Mouse (Mus musculus) heart, embryonic 11.5 days (tissue): ENCODE data around the gene Gpha2. TPM values are rescaled to one million over a fixed set of nuclear protein-coding genes. Genes with fewer than 3 reads are reported as not detected.

Experiments used
- ATAC-seq: fragments of 200-750 bp; cut with Nextera tagmentation; replicated peaks from 2 replicates; pipeline ENCODE4 v1.8.0; 2017; ENCODE audit warnings: moderate library complexity; ENCODE audit not compliant: insufficient number of reproducible peaks, low FRiP score, low TSS enrichment
- H3K27ac ChIP-seq: fragments of 300-500 bp; sonication (generic); 2 replicates; pipeline ENCODE4 v1.5.1; 2014; ENCODE audit warnings: mild to moderate bottlenecking, low read depth, low read length
- H3K27me3 ChIP-seq: fragments of 300-500 bp; sonication (generic); 2 replicates; pipeline ENCODE4 v1.6.1; 2014; ENCODE audit warnings: mild to moderate bottlenecking, low read length, mixed read lengths; ENCODE audit not compliant: control insufficient read depth, insufficient read depth
- H3K36me3 ChIP-seq: fragments of 300-500 bp; sonication (generic); 2 replicates; pipeline ENCODE4 v1.6.1; 2014; ENCODE audit warnings: mild to moderate bottlenecking, low read length, moderate library complexity, mixed read lengths; ENCODE audit not compliant: control insufficient read depth, insufficient read depth
- H3K4me1 ChIP-seq: fragments of 300-500 bp; sonication (generic); 2 replicates; pipeline ENCODE4 v1.6.1; 2014; ENCODE audit warnings: low read length; ENCODE audit not compliant: control insufficient read depth, insufficient read depth
- H3K4me2 ChIP-seq: fragments of 300-500 bp; sonication (generic); 2 replicates; pipeline ENCODE4 v1.6.1; 2014; ENCODE audit warnings: mild to moderate bottlenecking, moderate library complexity
- H3K4me3 ChIP-seq: fragments of 300-500 bp; sonication (generic); 2 replicates; pipeline ENCODE4 v1.5.1; 2014; ENCODE audit warnings: low read depth, low read length
- H3K9ac ChIP-seq: fragments of 300-500 bp; sonication (generic); 2 replicates; pipeline ENCODE4 v1.6.1; 2014; ENCODE audit warnings: mild to moderate bottlenecking, low read depth, low read length, moderate library complexity
- H3K9me3 ChIP-seq: fragments of 300-500 bp; sonication (generic); replicated peaks from 2 replicates; pipeline ENCODE4 v1.6.1; 2016; ENCODE audit warnings: low read length; ENCODE audit not compliant: control insufficient read depth
- WGBS: fragments of 180-500 bp; shearing (Covaris S2); extraction: QIAGEN DNeasy Blood & Tissue Kit; methylation state at CpG from one replicate; pipeline ENCODE4 v1.1.7; 2014; ENCODE audit not compliant: insufficient replicate concordance; 5-methylcytosine and 5-hydroxymethylcytosine counted together
- polyA plus RNA-seq: library from polyadenylated mRNA; unstranded; fragments of >200 nt; fragmentation: Nextera tagmentation; extraction: Ambion mirVana; gene quantifications from 2 replicates; pipeline ENCODE4 v1.2.1, GENCODE M21; 2014

The Gpha2 gene
- polyA plus RNA-seq, 1 experiment from 2014 or later = 0.29 TPM

- Histone ChIP-seq H3K4me3 (no peak overlapping the region), H3K4me2 (no peak overlapping the region), H3K4me1 (no peaks in the 10 kb centered on the region), H3K27me3 (0 out of 2 replicates have a peak, but pooled peaks cover 3% of the 10 kb centered on the region), H3K9ac (no peak overlapping the region), H3K36me3 (peaks cover 18% of the 10 kb centered on the region), H3K27ac (no peak overlapping the region), H3K9me3 (no peaks in the 10 kb centered on the region)
- 82% methylated on average over 8 of the region's 8 CpGs for WGBS
- no peak for ATAC-seq
Measured at GRCm38 (mm10) chr19:6264945-6265344, 38.8 kb downstream of the Gpha2 start.

GRCm38 (mm10) chr19:6265727-6266182 is 39.6 kb downstream of the Gpha2 start:
- ATAC-seq = no peak
- Histone ChIP-seq H3K36me3 (peaks cover 10% of the 10 kb centered on the region), H3K27me3 (0 out of 2 replicates have a peak, but pooled peaks cover 3% of the 10 kb centered on the region), H3K4me1 (no peaks in the 10 kb centered on the region), H3K4me3 (no peak overlapping the region), H3K27ac (no peak overlapping the region), H3K9ac (no peak overlapping the region), H3K4me2 (no peak overlapping the region), H3K9me3 (no peaks in the 10 kb centered on the region)
- 57% methylated on average over 6 of the region's 6 CpGs for WGBS

GRCm38 (mm10) chr19:6267306-6268169 is 41.4 kb downstream of the Gpha2 start:
- Histone ChIP-seq H3K27ac (no peak overlapping the region), H3K36me3 (no peaks in the 10 kb centered on the region), H3K4me2 (no peak overlapping the region), H3K27me3 (0 out of 2 replicates have a peak, but pooled peaks cover 3% of the 10 kb centered on the region), H3K9ac (no peak overlapping the region), H3K9me3 (no peaks in the 10 kb centered on the region), H3K4me1 (no peaks in the 10 kb centered on the region), H3K4me3 (no peak overlapping the region)
- 59% methylated on average over 11 of the region's 11 CpGs for WGBS
- no peak for ATAC-seq

- 13% methylated on average over 8 of the region's 8 CpGs for WGBS
- no peak; the same call in 1 of the 2 replicates for ATAC-seq
- Histone ChIP-seq H3K27ac (no peak overlapping the region), H3K4me2 (no peak overlapping the region), H3K4me1 (no peaks in the 10 kb centered on the region), H3K9me3 (no peaks in the 10 kb centered on the region), H3K4me3 (no peak overlapping the region), H3K27me3 (0 out of 2 replicates have a peak, but pooled peaks cover 3% of the 10 kb centered on the region), H3K9ac (no peak overlapping the region), H3K36me3 (no peaks in the 10 kb centered on the region)
Measured at GRCm38 (mm10) chr19:6268170-6268528, 42.0 kb downstream of the Gpha2 start.

GRCm38 (mm10) chr19:6268670-6269132 is 42.5 kb downstream of the Gpha2 start:
- no peak for ATAC-seq
- Histone ChIP-seq H3K36me3 (no peaks in the 10 kb centered on the region), H3K27ac (no peak overlapping the region), H3K9ac (no peak overlapping the region), H3K27me3 (0 out of 2 replicates have a peak, but pooled peaks cover 3% of the 10 kb centered on the region), H3K4me3 (no peak overlapping the region), H3K4me2 (no peak overlapping the region), H3K9me3 (no peaks in the 10 kb centered on the region), H3K4me1 (no peaks in the 10 kb centered on the region)
- WGBS = 78% methylated on average over 7 of the region's 7 CpGs

GRCm38 (mm10) chr19:6269798-6270475 is 43.8 kb downstream of the Gpha2 start:
- 86% methylated on average over 8 of the region's 8 CpGs for WGBS
- Histone ChIP-seq H3K4me1 (no peaks in the 10 kb centered on the region), H3K4me3 (no peak overlapping the region), H3K27ac (no peak overlapping the region), H3K9ac (no peak overlapping the region), H3K27me3 (0 out of 2 replicates have a peak, but pooled peaks cover 3% of the 10 kb centered on the region), H3K4me2 (no peak overlapping the region), H3K9me3 (no peaks in the 10 kb centered on the region), H3K36me3 (no peaks in the 10 kb centered on the region)
- ATAC-seq = no peak

GRCm38 (mm10) chr19:6270661-6271060 is 44.5 kb downstream of the Gpha2 start:
- peak overlapping the region; percentile 36; the same call in 1 of the 2 replicates for H3K9ac ChIP-seq
- peaks cover under 1% of the 10 kb centered on the region; the same call in 1 of the 2 replicates for H3K4me1 ChIP-seq
- H3K4me2 ChIP-seq = no peak overlapping the region
- no peak overlapping the region for H3K27ac ChIP-seq
- 0 out of 2 replicates have a peak, but pooled peaks cover 3% of the 10 kb centered on the region for H3K27me3 ChIP-seq
- no peaks in the 10 kb centered on the region for H3K36me3 ChIP-seq
- no peaks in the 10 kb centered on the region for H3K9me3 ChIP-seq
- no peak for ATAC-seq
- H3K4me3 ChIP-seq = no peak overlapping the region
- WGBS = 44% methylated on average over 9 of the region's 9 CpGs

- Histone ChIP-seq H3K9me3 (no peaks in the 10 kb centered on the region), H3K4me1 (peaks cover 3% of the 10 kb centered on the region; the same call in 1 of the 2 replicates), H3K27ac (no peak overlapping the region), H3K9ac (peak overlapping the region; percentile 36; the same call in 1 of the 2 replicates), H3K4me2 (no peak overlapping the region), H3K4me3 (no peak overlapping the region), H3K36me3 (no peaks in the 10 kb centered on the region), H3K27me3 (0 out of 2 replicates have a peak, but pooled peaks cover 3% of the 10 kb centered on the region)
- 28% methylated on average over 8 of the region's 8 CpGs for WGBS
- ATAC-seq = no peak
Measured at GRCm38 (mm10) chr19:6271206-6271605, 45.0 kb downstream of the Gpha2 start.
